Mouse (Mus musculus): ENCODE data around the gene Cluh. TPM values are rescaled to one million over a fixed set of nuclear protein-coding genes. Genes with fewer than 3 reads are reported as not detected.

Cluh gene
- polyA plus RNA-seq, 1 experiment from 2014 or later: 18.1 TPM

DNA sequence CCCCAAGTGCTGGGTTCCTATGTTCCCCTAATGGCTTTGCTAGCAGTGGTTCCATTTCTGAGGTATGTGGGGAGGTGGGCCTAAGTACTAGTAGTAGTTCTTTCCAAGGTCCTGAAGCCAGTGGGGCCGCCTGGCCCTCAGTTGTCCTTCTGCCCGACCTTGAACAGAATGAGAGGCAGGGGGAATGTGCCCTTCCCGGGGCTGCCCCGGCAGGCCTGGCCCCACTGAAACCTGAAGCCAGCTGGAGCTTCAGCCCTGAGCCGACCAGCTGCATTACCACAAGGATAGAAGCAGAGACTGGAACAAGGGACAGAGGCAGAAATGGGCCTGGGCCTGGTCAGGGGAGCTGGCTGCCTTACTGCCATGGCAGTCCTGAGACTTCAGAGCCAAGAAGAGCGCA, 4.1 kb downstream of the Cluh start:
- H3K27ac ChIP-seq (ENCODE audit: low read length): no peak overlapping the region
- peaks cover 15% of the 10 kb centered on the region for H3K36me3 ChIP-seq (ENCODE audit: control insufficient read depth, insufficient read depth, low read length)
- no peak overlapping the region for H3K4me2 ChIP-seq (ENCODE audit: low read length)
- H3K27me3 ChIP-seq (ENCODE audit: control insufficient read depth, insufficient read depth, low read depth, low read length): no peaks in the 10 kb centered on the region
- no peak overlapping the region for H3K4me3 ChIP-seq (ENCODE audit: low read depth, low read length)
- no peak overlapping the region for H3K9ac ChIP-seq (ENCODE audit: low read depth, low read length)
- peaks cover 22% of the 10 kb centered on the region for H3K4me1 ChIP-seq (ENCODE audit: control insufficient read depth, insufficient read depth, low read length)
- WGBS: 73% methylated on average over 6 of the region's 6 CpGs
- H3K9me3 ChIP-seq (replicated peaks; ENCODE audit: control insufficient read depth, low read length, poor library complexity, severe bottlenecking): no peaks in the 10 kb centered on the region
- no peak for ATAC-seq

DNA sequence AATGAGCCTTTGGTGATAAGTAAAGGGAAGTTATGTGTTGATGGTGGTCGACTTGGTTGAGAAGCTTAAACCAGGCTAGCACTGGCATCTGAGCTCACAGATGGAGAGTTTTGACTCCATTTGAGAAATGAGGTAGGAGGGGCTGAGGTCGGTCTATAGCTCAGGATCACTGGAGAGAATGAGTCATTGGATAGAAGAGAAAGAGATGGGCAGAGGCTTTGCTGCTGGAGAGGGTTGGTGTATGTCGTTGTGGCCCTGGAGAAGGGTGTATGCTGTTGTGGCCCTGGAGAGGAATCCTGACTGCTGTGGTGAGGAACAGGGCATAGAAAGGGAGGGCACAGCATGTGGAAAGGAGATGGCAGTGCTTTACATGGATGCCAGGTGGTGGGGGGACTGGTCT, 6.6 kb downstream of the Cluh start:
- no peak for ATAC-seq
- Histone ChIP-seq H3K27ac (ENCODE audit: low read length) (no peak overlapping the region), H3K9me3 (replicated peaks; ENCODE audit: control insufficient read depth, low read length, poor library complexity, severe bottlenecking) (no peaks in the 10 kb centered on the region), H3K27me3 (ENCODE audit: control insufficient read depth, insufficient read depth, low read depth, low read length) (no peaks in the 10 kb centered on the region), H3K4me2 (ENCODE audit: low read length) (no peak overlapping the region), H3K9ac (ENCODE audit: low read depth, low read length) (no peak overlapping the region), H3K4me3 (ENCODE audit: low read depth, low read length) (no peak overlapping the region), H3K36me3 (ENCODE audit: control insufficient read depth, insufficient read depth, low read length) (peaks cover 36% of the 10 kb centered on the region), H3K4me1 (ENCODE audit: control insufficient read depth, insufficient read depth, low read length) (peaks cover 7% of the 10 kb centered on the region)
- WGBS: 92% methylated on average over 3 of the region's 3 CpGs

DNA sequence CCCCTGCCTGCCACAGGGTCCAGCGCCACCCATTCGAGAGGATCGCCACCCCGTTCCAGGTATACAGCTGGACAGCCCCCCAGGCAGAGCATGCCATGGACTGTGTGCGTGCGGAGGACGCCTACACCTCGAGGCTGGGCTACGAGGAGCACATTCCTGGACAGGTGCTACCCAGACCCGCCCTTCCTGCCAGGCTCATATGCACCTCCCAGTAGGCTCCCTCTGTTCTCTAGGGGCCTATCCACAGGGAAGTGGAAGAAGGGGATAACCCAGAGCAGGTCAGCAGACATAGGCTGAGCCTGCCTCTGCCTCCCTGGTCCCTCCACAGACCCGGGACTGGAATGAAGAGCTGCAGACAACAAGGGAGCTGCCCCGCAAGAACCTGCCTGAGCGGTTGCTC, 11.0 kb downstream of the Cluh start:
- ATAC-seq: no peak

DNA sequence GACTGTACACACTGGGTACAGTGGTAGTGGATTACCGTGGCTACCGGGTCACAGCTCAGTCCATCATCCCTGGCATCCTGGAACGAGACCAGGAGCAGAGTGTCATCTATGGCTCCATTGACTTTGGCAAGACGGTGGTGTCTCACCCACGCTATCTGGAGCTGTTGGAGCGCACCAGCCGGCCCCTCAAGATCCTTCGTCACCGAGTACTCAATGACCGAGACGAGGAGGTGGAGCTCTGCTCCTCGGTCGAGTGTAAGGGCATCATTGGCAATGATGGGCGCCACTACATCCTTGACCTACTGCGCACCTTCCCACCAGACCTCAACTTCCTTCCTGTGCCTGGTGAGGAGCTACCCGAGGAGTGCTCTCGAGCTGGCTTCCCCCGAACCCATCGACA, 12.3 kb downstream of the Cluh start:
- ATAC-seq: no peak
- no peak overlapping the region for H3K4me2 ChIP-seq (ENCODE audit: low read length)
- no peaks in the 10 kb centered on the region for H3K9me3 ChIP-seq (replicated peaks; ENCODE audit: control insufficient read depth, low read length, poor library complexity, severe bottlenecking)
- 96% methylated on average over 19 of the region's 19 CpGs for WGBS
- peaks cover 70% of the 10 kb centered on the region for H3K36me3 ChIP-seq (ENCODE audit: control insufficient read depth, insufficient read depth, low read length)
- H3K9ac ChIP-seq (ENCODE audit: low read depth, low read length): no peak overlapping the region
- no peaks in the 10 kb centered on the region for H3K4me1 ChIP-seq (ENCODE audit: control insufficient read depth, insufficient read depth, low read length)
- H3K27ac ChIP-seq (ENCODE audit: low read length): no peak overlapping the region
- no peak overlapping the region for H3K4me3 ChIP-seq (ENCODE audit: low read depth, low read length)
- no peaks in the 10 kb centered on the region for H3K27me3 ChIP-seq (ENCODE audit: control insufficient read depth, insufficient read depth, low read depth, low read length)

More for the DNA sequence above, 11.0 kb downstream of the Cluh start:
- Histone ChIP-seq H3K9ac (ENCODE audit: low read depth, low read length) (no peak overlapping the region), H3K4me2 (ENCODE audit: low read length) (no peak overlapping the region), H3K4me1 (ENCODE audit: control insufficient read depth, insufficient read depth, low read length) (no peaks in the 10 kb centered on the region), H3K4me3 (ENCODE audit: low read depth, low read length) (no peak overlapping the region), H3K27me3 (ENCODE audit: control insufficient read depth, insufficient read depth, low read depth, low read length) (no peaks in the 10 kb centered on the region), H3K36me3 (ENCODE audit: control insufficient read depth, insufficient read depth, low read length) (peaks cover 66% of the 10 kb centered on the region), H3K27ac (ENCODE audit: low read length) (no peak overlapping the region), H3K9me3 (replicated peaks; ENCODE audit: control insufficient read depth, low read length, poor library complexity, severe bottlenecking) (no peaks in the 10 kb centered on the region)
- 96% methylated on average over 13 of the region's 13 CpGs for WGBS

DNA sequence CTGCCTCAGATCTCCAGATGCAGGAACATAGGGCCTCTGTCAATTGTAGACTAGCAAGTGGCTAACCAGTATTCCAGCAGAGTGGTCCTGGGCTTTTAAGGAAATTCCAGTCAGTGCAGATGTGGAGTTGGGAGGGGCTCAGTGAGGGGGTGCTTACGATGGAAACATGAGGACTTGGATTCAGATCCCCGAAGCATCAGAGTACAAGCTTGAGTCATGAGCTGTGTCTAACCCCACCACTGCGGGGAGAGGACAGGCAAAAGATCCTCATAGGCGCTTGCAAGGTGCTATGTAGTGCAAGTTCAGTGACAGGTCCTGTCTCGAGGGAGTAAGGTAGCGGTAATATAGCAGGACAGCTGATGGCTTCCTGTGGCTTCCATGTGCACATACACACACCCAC, 12.9 kb downstream of the Cluh start:
- ATAC-seq: no peak
- no peak overlapping the region for H3K9ac ChIP-seq (ENCODE audit: low read depth, low read length)
- no peak overlapping the region for H3K4me3 ChIP-seq (ENCODE audit: low read depth, low read length)
- 91% methylated on average over 6 of the region's 6 CpGs for WGBS
- peaks cover 73% of the 10 kb centered on the region for H3K36me3 ChIP-seq (ENCODE audit: control insufficient read depth, insufficient read depth, low read length)
- H3K4me2 ChIP-seq (ENCODE audit: low read length): no peak overlapping the region
- no peaks in the 10 kb centered on the region for H3K27me3 ChIP-seq (ENCODE audit: control insufficient read depth, insufficient read depth, low read depth, low read length)
- H3K9me3 ChIP-seq (replicated peaks; ENCODE audit: control insufficient read depth, low read length, poor library complexity, severe bottlenecking): no peaks in the 10 kb centered on the region
- no peaks in the 10 kb centered on the region for H3K4me1 ChIP-seq (ENCODE audit: control insufficient read depth, insufficient read depth, low read length)
- no peak overlapping the region for H3K27ac ChIP-seq (ENCODE audit: low read length)

DNA sequence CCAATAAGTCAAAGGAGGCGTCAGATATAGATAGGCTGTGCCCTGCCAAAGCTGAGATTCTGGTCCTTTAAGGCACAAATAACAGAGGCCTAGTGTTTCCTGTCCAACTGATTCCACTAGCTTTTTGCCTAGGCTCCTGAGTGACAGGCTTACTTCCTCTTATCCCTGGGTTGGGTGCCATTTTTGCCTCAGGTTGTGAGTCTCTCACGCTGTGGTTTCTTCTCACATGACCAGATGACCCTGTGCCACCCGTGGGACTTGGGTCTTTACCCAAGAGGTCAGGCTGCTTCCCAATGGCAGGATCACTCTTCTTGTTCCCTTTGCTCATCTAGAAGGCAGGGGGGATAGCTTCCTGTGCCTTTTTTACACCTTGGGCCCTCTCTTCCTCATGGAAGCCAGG, 15.0 kb downstream of the Cluh start:
- no peak overlapping the region for H3K4me2 ChIP-seq (ENCODE audit: low read length)
- H3K4me1 ChIP-seq (ENCODE audit: control insufficient read depth, insufficient read depth, low read length): no peaks in the 10 kb centered on the region
- WGBS: 96% methylated on average over 3 of the region's 3 CpGs
- no peaks in the 10 kb centered on the region for H3K27me3 ChIP-seq (ENCODE audit: control insufficient read depth, insufficient read depth, low read depth, low read length)
- no peaks in the 10 kb centered on the region for H3K9me3 ChIP-seq (replicated peaks; ENCODE audit: control insufficient read depth, low read length, poor library complexity, severe bottlenecking)
- peaks cover 66% of the 10 kb centered on the region for H3K36me3 ChIP-seq (ENCODE audit: control insufficient read depth, insufficient read depth, low read length)
- H3K9ac ChIP-seq (ENCODE audit: low read depth, low read length): no peak overlapping the region
- H3K4me3 ChIP-seq (ENCODE audit: low read depth, low read length): no peak overlapping the region
- ATAC-seq: no peak
- no peak overlapping the region for H3K27ac ChIP-seq (ENCODE audit: low read length)

DNA sequence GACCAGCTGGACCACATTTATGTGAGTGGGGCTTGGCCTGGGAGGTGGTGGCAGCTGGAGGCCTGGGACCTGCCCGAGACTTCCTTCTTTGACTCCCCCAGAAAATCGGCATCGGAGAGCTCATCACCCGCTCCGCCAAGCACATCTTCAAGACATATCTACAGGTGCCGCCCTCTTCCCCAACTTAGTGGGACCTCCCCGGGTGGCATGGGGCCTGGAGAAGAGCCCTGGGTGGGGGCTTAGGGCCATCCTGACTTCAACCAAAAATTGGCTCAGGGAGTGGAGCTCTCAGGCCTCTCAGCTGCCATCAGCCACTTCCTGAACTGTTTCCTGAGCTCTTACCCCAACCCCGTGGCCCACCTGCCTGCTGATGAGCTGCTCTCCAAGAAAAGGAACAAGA, 15.6 kb downstream of the Cluh start:
- Histone ChIP-seq H3K27ac (ENCODE audit: low read length) (no peak overlapping the region), H3K4me1 (ENCODE audit: control insufficient read depth, insufficient read depth, low read length) (no peaks in the 10 kb centered on the region), H3K36me3 (ENCODE audit: control insufficient read depth, insufficient read depth, low read length) (peaks cover 66% of the 10 kb centered on the region), H3K4me2 (ENCODE audit: low read length) (no peak overlapping the region), H3K9me3 (replicated peaks; ENCODE audit: control insufficient read depth, low read length, poor library complexity, severe bottlenecking) (no peaks in the 10 kb centered on the region), H3K4me3 (ENCODE audit: low read depth, low read length) (no peak overlapping the region), H3K27me3 (ENCODE audit: control insufficient read depth, insufficient read depth, low read depth, low read length) (no peaks in the 10 kb centered on the region), H3K9ac (ENCODE audit: low read depth, low read length) (no peak overlapping the region)
- WGBS: 88% methylated on average over 8 of the region's 8 CpGs
- ATAC-seq: no peak

DNA sequence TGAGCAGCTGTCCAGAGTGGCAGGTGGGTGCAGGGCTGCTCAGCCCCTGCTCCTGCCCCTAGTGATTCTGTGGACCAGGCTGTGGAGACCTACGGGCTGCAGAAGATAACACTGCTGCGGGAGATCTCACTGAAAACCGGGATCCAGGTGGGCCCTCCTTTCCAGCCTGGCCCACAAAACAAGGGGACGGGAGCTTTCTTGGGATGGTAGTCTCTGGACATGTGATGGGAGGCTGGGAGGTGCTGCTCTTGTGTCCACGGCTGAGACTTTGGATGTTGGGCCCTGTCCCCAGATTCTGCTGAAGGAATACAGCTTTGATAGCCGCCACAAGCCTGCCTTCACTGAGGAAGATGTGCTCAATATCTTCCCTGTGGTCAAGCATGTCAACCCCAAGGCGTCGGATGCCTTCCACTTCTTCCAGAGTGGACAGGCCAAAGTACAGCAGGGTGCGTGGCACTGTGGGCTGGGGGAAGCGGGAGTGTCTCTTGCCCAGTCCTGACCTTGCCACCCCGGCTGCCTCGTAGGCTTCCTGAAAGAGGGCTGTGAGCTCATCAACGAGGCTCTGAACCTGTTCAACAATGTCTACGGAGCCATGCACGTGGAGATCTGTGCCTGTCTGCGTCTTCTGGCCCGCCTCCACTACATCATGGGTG, 16.5 kb downstream of the Cluh start:
- Histone ChIP-seq H3K9me3 (replicated peaks; ENCODE audit: control insufficient read depth, low read length, poor library complexity, severe bottlenecking) (no peaks in the 10 kb centered on the region), H3K36me3 (ENCODE audit: control insufficient read depth, insufficient read depth, low read length) (peaks cover 57% of the 10 kb centered on the region), H3K27ac (ENCODE audit: low read length) (no peak overlapping the region), H3K9ac (ENCODE audit: low read depth, low read length) (no peak overlapping the region), H3K4me1 (ENCODE audit: control insufficient read depth, insufficient read depth, low read length) (no peaks in the 10 kb centered on the region), H3K27me3 (ENCODE audit: control insufficient read depth, insufficient read depth, low read depth, low read length) (no peaks in the 10 kb centered on the region), H3K4me3 (ENCODE audit: low read depth, low read length) (no peak overlapping the region), H3K4me2 (ENCODE audit: low read length) (no peak overlapping the region)
- WGBS: 97% methylated on average over 17 of the region's 17 CpGs
- ATAC-seq: no peak

DNA sequence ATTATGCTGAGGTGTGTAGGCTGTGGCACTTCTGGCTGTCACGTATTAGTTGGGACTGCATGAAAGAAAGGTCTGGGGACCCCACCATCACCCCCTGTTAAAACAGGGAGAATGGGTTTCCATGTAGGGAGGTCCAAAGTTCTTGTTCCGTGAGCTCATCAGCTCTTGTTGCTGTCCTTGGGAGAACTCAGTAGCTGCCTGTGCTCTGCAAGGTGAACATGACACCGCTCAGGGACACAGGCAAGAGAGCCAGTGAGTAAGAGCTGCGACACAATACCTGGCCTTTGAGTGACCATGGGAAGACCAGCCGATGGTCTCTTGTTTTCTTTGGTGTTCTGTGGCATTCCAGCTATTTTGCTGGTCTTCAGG, 17.0 kb downstream of the Cluh start:
- H3K27me3 ChIP-seq (ENCODE audit: control insufficient read depth, insufficient read depth, low read depth, low read length): no peaks in the 10 kb centered on the region
- no peak overlapping the region for H3K4me2 ChIP-seq (ENCODE audit: low read length)
- no peak overlapping the region for H3K27ac ChIP-seq (ENCODE audit: low read length)
- no peaks in the 10 kb centered on the region for H3K9me3 ChIP-seq (replicated peaks; ENCODE audit: control insufficient read depth, low read length, poor library complexity, severe bottlenecking)
- H3K36me3 ChIP-seq (ENCODE audit: control insufficient read depth, insufficient read depth, low read length): peaks cover 55% of the 10 kb centered on the region
- H3K9ac ChIP-seq (ENCODE audit: low read depth, low read length): no peak overlapping the region
- 96% methylated on average over 5 of the region's 5 CpGs for WGBS
- ATAC-seq: no peak
- no peaks in the 10 kb centered on the region for H3K4me1 ChIP-seq (ENCODE audit: control insufficient read depth, insufficient read depth, low read length)
- no peak overlapping the region for H3K4me3 ChIP-seq (ENCODE audit: low read depth, low read length)
